Mouse (Mus musculus): Measurements from ENCODE around the gene Dok4.
"Not testable (repeated sequence)": the region's sequence is repeated elsewhere in the genome, so short reads cannot be mapped to it uniquely, and the experiment has no call there.

The Dok4 gene

GRCm38 (mm10) chr8:94880742-94881141 is 4.6 kb upstream of the Dok4 start:
- DNase-seq (ENCODE audit: low read depth), result no peak

DNA sequence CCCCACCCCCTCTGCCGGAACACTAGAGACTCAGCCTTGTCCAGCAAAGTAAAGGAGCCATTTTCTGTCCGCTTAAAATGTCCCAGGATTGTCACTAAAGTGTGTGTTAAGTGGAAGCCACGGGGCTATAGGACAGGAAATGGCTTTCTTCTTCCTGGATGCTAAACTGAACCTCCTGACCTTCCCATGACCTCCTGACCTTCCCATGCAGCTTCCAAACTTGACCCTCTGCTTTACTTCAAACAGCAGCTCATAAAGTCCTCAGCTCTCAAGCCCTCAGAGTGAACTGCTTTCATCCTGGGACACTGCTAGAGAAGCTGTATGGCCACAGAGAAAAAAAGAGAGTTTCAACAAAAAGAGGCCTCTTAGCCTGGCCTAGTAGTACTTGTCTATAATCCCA is 690 bp upstream of the Dok4 start:
- DNase-seq (ENCODE audit: low read depth), result no peak

GRCm38 (mm10) chr8:94875871-94876150 is 319 bp downstream of the Dok4 start:
- no peak for DNase-seq (ENCODE audit: low read depth)

- no peak for DNase-seq (ENCODE audit: low read depth)
Observed at GRCm38 (mm10) chr8:94875096-94875870, 847 bp downstream of the Dok4 start.

GRCm38 (mm10) chr8:94874358-94874757 is 1.8 kb downstream of the Dok4 start:
- peak; percentile 70 for DNase-seq (ENCODE audit: low read depth)

DNA sequence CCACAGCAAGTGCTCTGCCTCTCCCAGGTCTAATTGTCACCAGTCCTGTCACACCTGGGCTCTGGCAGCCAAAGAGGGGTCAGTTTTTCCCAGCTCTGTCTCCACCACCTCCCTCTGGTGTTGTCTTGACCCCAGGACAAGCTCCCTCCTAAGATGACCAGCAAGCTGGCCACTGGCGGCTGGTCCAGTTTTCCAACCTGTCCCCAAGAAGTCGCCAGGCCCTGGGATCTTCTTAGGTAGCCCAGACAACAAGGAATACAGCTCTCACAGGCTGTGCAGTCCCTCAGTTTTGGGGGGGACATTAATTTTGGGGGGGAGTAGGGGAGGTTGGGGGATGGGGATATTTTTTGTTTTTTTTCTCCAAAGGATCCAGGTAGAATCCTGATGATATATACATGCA is 3.6 kb downstream of the Dok4 start:
- DNase-seq (ENCODE audit: low read depth), result no peak

DNA sequence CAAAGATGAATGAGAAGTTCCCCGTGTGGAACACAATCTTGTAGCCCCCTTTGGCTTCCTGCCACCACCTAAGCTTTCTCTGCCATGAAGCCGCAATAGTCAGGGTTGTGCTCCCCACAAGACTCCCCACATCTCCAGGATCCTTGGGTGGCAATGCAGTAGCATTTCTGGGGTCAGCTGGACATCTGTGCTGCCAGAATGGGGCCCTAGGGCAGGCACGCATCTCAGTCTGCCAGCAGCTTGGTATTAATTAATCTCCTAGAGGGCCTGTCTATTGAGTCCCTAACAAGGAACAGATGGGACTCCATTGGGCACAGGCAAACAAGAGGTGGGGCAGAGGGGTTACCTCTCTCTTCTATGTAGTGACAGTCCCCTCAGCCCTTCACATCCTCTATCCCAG is 4.0 kb downstream of the Dok4 start:
- no peak for DNase-seq (ENCODE audit: low read depth)

DNA sequence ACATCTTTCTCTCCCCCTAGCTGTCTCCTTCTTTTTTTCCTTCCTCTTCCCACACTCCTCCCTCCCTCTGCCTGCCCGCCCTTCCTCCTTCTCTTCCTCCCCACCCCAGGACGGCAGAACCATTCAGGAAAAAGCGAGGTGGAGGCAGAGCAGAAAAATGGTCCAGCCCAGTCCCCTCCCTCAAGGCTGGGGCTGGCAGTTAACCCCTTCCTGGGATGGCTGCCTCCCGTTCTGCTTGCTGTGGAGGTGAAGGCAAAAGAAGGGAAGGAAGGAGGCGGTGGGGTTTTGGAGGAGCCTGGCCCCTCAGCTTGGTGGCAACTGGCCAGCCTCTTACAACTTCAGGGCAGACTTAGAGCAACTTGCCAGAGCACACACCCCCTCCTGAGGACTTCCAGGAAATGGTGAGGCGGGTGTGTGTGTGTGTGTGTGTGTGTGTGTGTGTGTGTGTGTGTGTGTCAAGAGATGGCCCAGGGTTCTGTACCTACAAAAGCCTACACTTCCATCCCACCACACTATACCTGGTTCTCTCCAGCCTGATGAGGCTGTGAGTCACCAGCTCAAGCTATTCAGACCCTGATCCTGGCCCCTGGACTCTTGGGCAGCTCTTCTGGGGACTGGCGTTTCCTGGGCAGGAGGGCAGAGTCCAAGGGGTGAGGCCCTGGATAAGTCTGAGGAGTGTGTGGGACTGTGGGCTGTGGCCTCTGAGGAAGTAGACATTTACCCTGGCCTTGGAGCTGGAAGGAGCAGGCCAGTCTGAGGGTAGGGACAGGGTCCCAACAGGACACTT is 4.8 kb downstream of the Dok4 start:
- no peak for DNase-seq (ENCODE audit: low read depth)

- DNase-seq (ENCODE audit: low read depth), result no peak
Observed at GRCm38 (mm10) chr8:94870474-94871107, 5.5 kb downstream of the Dok4 start.

DNA sequence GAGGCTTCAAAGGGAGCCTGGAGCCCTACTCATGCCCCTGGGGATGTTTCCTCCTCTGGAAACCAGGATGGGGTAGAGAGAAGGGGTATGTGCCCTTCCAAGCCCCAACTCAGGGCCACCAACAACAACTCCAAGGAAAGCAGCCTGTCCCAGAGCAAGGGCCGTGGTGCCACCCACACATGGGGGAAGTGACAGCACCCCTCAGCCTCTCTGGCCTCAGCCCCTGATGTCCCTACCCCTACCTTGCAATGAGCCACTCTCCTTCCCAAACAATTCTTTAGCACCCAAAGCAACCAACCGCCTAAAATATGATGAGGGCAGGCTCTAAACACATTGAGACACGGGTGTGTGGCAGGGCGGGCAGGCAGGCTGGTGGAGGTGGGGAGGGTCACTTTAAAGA is 6.1 kb downstream of the Dok4 start:
- no peak for DNase-seq (ENCODE audit: low read depth)

DNA sequence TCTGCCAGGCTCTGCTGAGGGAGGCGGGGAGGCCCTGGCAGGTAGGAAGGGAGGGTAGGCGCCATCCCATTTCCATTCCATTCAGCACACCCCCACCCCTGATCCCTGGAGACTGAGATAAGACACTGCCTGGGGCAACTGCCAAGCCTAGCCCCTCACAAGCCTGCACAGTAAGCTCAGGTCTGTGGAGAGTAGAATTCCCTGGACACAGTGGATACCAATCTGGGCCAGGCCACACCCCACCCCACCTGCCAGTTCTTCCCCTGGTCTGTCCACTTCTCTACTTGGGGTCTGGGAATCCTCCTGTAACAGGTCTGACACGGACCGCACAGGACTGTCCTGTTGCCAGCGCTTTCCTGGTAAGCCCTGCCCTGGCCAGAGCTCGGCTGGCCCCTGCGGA is 7.0 kb downstream of the Dok4 start:
- DNase-seq (ENCODE audit: low read depth), result no peak

DNA sequence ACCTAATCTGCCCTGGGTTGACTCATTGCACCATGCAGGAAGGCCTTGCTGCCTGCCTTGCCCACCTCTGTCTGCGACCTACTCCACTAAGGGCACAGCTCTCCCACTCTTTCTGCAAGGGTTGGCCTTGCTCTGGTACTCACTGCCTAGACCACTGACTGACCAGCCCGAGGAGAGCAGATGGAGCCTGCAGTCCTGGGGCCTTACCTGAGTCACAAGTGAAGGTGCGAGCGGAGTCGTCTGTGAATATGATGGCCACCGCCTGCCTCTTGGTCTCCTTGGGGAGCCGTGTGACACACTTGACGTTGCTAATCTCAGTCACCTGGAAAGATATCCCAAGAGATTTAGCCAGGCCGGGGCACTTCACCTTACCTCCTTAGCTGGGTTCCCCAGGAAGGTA is 9.2 kb downstream of the Dok4 start:
- no peak for DNase-seq (ENCODE audit: low read depth)

DNA sequence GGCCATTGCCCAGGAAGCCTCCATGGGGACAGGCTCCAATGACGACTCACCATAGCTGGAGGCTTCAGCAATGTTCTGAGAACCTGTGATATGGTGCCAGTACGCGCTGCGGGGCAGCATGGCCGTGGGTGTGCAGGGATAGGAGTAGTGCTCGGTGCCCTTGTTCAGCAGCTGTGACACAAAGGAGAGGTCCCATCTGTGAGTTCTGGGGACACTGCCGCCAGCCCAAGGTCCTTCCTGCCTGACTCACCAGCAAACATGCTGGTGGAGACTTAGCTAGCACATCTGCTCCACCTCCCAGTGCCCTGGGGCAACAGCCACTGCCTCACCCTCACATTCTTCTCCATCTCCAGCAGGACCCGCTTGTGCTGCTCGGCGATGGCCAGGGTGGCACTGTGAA is 10.8 kb downstream of the Dok4 start:
- DNase-seq (ENCODE audit: low read depth), result no peak

DNA sequence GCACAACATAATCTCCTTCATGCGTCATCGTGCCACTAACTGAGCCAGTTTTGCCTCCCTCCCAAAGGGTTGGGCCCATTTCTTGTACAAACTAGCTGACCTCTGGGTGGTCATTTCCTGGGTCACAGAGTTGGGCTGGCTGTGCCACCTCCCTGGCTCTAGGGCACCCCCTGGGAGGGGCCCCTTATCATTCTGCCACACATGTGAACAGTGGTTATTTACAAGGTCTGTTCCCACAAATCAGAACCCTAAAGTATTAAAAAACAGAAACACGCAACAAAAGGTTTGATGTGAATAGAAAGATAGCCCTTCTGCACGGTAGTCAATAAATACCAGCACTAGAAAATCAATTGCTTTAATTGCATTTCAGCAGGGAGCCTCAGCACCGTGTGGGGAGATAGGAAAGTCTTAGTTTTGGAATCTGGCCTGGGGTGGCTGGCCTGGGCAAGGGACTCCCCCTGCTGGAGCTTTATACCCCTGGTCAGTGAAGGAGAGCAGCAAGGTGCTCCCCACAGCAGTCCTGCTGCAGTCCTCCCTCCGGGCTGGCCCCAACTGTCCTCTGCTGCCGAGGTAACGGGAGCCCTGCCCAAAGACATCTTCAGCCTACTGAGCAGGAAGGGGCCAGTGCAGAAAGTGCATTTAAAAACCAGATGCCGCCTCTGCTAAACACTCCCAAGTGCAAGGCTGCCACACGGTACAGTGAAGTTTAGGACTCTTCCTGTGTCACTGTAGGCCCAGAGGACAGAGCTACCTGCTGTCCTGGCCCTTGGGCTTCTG is 12.0 kb downstream of the Dok4 start:
- DNase-seq (ENCODE audit: low read depth), result no peak

DNA sequence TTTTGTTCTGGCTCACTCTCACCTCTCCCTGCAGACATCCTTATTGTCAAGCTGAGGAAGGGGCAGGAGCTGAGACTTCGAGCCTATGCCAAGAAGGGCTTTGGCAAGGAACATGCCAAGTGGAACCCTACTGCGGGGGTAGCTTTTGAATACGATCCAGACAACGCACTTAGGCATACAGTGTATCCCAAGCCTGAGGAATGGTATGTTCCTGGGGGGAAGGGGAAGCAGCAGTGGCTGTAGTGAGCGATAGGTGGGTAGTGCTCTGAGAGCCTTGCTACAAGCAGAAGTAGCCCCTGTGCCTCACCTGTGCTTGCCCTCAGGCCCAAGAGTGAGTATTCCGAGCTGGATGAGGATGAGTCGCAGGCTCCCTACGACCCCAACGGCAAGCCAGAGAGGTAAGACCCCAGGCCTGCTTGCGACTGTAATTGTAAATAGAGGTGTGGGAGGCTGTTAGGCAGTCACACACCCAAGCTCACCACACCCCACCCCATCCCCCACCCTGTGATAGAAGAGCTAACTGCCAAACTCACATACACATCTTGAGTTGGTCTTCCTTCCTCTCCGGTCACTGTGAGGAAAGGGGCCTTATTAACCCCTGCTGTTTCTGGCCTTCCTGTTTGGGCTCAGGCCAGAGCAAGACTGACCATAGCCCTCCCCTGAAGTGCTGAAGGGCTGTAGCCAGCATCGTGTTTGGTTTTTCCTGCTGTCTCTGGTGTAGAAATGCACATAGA is 13.5 kb downstream of the Dok4 start:
- no peak for DNase-seq (ENCODE audit: low read depth)

- no peak for DNase-seq (ENCODE audit: low read depth)
Observed at GRCm38 (mm10) chr8:94861352-94861910, 14.7 kb downstream of the Dok4 start.

GRCm38 (mm10) chr8:94857346-94858173 is 18.6 kb downstream of the Dok4 start, which contains the start of gene Polr2c:
Gene Polr2c, plus strand, starts transcription at chr8:94857450.
- peak; percentile 77 for DNase-seq (ENCODE audit: low read depth)

- DNase-seq (ENCODE audit: low read depth), result no peak
Observed at GRCm38 (mm10) chr8:94857011-94857345, 19.2 kb downstream of the Dok4 start.

GRCm38 (mm10) chr8:94854761-94855160 is 21.4 kb downstream of the Dok4 start:
- DNase-seq (ENCODE audit: low read depth), result not testable (repeated sequence)

GRCm38 (mm10) chr8:94850049-94850448 is 26.1 kb downstream of the Dok4 start:
- DNase-seq (ENCODE audit: low read depth), result no peak

DNA sequence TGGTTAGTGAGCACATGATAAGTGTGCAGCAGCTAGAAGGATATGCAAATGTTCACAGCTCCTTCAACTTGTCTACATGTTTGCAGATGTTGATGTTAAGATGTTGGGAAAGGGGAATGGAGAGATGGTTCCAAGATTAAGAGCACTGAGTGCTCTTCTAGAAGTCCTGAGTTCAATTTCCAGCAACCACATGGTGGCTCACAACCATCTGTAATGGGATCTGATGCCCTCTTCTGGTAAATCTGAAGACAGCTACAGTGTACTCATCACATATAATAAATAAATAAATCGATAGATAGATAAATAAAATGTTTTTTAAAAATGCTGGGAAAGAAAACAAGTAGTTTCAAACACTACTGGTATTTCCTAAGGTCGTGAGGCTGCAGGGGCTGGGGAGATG is 34.9 kb downstream of the Dok4 start:
- DNase-seq (ENCODE audit: low read depth), result no peak
